Mouse (Mus musculus) mouse embryonic stem cell (cell line): Measurements from ENCODE around the gene Pole4.

Source experiments
- in situ Hi-C, 2 experiments: fragments of 300-500 bp; cut with MboI; formaldehyde crosslinking; loops; 1 replicate in 1 of 2; 3 replicates in 1 of 2; pipeline ENCODE4 v1.14.3; 2019 to 2020; ENCODE audit warnings: low sequenced_read_pairs in 2 of 2, low pct_unique_long_range_greater_than_20kb in 1 of 2, mixed read lengths in 1 of 2; ENCODE audit not compliant: unreplicated experiment in 1 of 2

The Pole4 gene

DNA sequence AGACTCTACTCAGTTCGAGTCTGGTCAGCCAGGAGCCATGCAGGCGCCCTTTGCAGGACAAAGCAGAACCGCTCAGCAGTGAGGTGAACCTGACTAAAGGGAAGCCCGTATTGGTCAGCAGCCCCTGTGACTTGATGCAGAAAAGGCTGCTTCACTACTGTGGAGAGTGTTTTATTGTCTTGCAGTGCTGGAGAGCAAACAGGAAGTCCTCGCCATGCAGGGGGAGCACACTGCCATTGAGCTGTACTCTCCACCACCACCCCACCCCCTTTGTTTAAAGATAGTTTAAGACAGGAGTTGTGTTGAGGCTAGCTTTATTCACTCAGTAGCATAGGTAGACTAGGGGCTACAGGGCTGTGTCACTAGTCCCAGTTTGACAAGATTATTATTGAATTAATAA, at the start of gene Pole4:
Pole4 (minus strand) TSS at position 145 of the 400 bp plus-strand sequence.
- in situ Hi-C loops, result no loop called here

DNA sequence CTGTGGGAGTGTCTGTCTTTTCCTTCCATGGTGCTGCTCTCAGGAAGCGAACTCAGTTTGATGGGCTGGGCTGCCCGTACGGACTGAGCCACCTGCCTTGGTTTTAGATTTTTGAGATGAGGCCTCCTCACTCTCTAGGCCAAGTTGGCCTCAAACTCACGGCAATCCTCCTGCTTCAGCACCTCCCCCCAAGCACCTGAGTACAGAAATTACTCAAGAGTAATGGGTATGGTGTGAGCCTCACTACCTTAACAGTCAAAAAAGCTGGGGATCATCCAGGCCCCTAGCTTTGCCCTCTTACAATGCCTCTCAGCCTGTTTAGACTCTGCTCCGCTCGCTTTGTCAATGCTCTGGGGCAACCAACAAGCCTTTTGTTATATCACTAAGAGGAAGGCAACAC, 49.6 kb upstream of the Pole4 start:
- in situ Hi-C loops, result no loop called here

DNA sequence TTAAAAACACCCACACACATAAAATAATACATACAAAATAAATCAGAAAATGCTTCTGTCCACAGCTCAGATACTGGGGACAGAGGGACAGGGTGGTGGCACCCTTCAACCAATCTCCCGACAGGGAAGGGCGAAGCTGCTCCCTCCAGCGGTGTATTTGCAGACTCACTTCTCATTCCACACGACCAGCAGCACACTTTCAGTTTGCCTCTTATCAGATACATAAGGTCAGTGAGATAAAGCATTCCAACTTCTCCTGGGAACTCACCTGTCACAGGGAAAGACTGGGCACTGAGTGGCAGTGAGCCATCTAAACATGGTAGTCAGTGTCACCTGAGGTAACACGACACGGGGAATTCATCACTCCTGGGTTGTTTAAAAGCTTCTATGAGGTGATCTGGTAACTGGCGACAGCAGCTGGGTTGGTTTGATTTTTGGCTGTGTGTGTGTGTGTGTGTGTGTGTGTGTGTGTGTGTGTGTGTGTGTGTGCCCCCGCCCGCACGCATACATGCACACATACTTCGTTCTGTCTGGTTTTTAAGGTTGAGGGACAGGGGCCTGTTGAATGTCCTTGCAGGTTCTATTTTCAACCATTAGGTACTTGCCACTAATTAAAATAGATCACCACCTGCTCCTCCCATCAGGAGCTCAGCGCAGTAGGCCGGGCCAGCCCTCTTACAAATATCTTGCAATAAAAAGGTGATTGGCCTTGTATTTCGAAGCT, 48.6 kb upstream of the Pole4 start:
- in situ Hi-C loops, result no loop called here

DNA sequence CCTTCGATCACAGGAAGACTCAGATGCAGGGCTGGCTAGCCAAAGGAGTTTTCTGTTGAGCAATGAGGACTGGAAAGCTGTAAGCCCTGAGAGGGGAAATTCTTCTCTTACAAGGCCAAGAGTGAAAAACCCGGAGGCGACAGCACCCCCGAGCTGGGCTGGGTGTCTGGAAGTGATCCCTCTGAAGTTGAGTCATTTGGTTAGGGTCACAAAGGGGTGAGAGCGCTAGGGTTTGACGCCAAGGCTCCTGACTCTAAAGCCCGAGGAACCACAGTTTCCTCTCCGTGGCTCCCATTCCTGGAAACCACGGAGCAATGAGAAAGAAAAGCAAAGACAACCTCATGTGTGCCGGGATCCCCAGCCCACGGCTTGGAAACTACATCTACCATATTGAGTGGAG, 47.9 kb upstream of the Pole4 start:
- in situ Hi-C loops, result no loop called here

DNA sequence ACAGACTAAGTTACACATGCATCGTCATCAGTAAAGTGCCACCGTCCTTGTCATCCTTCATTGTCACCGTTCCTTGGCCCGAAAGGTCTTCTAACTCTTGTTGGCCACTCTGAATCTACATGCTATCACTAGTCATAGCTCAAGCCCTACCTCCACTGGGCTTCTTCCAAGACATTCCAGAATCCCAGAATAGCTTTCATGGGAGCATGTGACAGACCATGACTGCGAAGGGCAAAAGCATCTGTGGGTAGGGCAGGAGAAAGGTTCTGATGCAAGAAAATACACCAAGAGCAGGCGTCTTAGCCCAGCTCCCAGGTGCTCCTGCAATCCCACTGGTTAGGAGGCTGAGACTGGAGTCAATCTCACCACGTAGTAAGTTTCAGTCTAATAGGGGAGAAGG, 46.6 kb upstream of the Pole4 start:
- in situ Hi-C loops, result no loop called here

DNA sequence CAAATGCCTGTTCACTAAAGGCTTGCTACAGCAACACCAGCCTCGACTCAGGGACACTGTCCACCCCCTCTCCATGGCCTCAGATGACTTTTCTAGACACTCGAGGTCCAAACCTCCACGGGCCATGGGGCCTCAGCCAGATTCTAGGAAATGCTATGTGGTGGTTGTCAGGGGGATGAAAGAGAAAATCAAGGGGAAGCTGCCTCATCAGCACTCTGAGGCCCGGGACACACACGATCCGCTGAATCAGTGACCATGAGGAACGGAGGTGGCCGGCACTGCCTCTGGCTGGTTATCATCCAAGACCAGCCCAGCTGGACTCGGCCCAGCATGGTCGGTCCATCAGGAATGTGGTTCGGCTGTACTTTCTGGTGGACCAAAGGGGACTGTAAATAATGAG, 45.9 kb upstream of the Pole4 start:
- in situ Hi-C loops, result no loop called here

DNA sequence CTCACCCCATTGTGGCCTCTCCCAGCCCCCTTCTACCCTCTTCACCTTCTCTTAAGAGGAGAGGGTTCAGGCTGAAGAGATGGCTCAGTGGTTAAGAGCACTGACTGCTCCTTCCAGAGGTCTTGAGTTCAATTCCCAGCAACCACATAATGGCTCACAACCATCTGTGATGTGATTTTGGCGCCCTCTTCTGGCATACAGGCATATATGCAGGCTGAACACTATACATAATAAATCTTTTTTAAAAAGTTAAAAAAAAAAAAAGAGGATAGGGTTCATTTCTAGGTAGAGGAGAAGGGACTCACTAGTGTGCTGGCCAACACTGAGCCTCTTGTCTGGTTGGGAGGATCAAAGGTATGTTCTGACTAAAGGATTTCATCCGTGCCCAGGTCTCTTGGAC, 44.9 kb upstream of the Pole4 start:
- in situ Hi-C loops, result no loop called here

DNA sequence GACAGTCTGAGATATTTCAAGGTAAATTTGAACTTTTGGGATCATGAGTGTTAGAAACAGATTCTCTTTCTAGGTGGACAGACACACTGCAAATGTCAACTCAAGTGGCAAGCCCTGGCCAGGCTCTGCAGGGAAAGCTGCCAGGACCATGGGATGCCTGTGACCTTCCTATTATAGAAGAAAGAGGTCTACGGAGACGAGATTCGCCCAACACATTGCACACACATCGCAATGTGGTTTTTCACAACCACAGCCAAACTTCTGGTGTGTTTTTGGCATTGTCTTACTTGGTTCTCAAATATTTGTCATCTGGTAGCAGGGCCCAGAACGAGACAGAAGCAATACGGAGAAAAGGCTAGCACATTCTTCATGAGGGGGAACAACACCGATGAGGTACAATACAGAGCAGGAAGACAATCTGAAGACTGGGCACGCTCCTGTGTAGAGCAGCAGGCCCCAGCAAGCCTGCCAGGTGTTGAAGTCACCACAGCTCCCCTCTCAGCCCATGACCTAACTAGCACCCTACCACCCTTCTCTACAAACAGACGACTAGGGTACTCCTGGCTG, 43.0 kb upstream of the Pole4 start:
- in situ Hi-C loops, result no loop called here

DNA sequence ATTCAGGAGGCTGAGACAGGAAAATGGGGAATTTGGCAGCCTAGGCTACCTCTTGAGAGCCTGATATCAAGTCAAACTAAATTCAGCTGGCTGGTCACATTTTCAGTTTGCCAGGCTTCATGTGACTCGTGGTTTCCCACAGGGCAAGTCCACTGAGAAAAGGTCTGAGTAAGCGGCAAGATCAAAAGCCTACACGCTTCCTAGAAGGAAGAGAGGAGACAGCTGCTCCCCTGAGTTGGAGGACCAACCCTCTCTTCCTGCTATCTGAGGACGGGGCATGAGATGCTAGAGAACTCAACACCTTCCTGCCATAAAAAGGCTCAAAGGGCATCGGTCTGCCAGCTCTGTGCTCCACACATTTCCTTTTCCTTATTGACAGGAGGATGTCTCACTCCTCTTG, 41.9 kb upstream of the Pole4 start:
- in situ Hi-C loops, result no loop called here

DNA sequence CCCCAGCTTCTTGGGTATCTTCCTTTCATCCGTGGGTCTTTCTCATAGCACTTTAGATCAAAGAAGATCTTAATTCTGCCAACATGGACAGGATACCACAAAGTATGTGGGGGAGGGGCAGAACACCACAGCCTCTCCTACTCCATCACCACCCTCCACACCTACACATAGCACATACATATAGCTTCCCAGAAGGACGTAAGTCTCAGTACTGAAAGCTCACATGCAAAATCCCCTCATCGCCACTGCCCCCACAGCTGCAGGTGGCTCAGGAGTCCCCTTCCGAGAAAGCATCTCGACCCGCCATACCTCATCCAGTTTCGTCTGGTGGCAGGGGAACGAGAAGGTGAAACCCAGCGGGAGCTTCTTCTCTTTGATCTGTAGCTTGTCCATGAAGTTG, 39.4 kb upstream of the Pole4 start:
- in situ Hi-C loops, result no loop called here

DNA sequence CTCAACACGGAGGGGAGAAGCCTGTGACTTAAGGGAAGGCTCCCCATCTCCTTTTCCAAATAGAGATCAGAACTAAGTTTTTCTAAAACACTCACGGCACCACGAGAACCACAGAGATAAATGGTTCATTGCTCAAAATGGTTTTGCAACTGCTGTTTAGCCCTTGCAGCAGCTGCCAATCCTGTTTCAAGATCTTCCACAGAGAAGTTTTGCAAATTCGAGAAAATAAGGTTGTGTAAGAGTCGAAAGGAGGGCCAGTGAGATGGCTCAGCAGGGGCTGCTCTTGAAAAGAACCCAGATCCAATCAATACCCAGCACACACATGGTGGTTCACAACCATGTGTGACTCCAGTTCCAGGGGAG, 36.3 kb upstream of the Pole4 start:
- in situ Hi-C loops, result no loop called here

DNA sequence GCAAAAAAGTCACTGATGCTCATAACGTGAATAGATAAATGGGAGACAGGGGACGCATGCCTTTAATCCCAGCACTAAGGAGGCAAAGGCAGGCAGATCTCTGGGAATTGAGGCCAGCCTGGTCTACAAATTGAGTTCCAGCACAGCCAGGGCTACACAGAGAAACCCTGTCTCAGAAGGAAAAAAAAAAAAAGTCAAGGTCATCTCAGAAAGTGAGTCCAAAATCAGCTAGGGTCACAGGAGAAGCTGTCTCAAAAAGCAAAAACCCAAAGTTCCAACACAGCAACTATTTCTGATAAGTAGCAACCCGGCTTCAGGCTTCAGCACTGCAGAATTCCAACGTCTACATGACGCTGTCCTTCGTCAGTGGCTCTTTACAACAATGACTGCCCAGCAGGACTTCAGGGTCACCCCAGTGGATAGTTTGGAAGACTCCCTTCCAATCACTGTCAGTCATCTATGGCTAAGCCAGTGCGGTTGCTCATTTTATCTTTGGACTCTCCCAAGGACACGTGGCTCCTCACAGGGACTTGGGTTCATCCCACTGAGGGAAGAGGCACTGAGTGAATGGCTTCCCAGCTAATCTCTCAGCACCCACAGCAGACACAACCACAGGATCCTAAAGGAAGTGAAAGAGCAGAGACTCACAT, 35.8 kb upstream of the Pole4 start:
- in situ Hi-C loops, result no loop called here

DNA sequence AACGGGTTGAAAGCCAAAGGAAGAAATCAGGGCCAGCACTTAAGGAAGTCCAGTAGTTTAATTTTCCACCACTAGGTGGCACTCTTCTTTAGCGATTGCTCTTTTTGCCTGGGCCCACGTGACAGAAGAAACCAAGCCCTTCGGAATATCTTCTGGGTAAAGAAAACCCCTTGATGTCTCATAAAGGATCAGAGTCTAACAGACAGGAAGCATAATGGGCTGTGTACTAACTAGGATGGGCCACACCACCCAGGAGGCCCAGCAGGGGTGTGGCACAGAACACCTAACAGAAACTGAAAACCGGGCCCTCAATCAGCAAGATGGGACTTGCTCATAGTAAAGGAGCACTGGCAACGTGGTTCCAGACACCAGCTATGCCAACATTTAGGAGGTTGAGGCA, 35.1 kb upstream of the Pole4 start:
- in situ Hi-C loops, result no loop called here

DNA sequence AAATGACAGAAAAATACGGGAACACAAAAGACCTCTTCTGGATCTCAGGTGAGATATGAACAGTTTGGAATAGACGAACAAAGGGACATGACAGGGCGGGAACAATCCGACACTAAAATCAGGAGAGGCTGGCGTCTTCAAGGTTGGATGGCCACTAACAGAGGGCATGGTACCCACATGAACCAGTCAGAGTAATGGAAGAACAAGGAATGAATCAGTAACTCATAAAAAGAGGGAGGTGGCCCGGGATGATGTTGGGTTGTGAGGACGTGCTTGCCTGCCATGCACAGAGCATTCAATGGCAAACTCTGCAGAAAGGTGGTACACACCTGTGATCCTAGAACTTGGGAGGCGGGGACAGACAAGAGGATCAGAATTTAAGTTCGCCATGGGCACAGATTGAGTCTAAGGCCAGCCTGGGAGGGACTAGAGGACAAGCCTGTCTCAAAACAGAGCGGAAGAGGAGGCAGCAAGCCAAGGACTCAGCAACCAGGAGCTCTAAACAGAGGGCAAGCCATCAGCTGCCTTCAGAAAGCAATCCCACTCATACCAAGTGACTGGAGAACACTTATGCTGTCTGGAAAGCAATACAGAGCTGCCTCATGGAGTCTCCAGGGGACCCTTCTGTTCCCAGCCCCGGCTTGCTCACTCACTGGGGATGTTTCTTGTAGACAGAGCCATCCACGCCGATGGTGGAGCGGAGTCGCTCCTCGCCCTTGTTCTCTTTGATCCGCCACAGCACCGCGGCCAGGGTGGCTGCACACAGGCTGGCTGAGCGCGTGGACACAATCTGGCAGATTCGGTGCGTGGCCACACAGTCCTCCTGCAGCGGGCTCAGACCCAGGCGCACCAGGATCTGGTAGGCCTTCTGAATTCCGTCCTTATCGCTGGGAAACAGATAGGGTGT, 32.7 kb upstream of the Pole4 start:
- in situ Hi-C loops, result loop anchor here in 1 of 2 experiments (10.0 kb wide), 1 partner anchor 147 kb away; no protein-coding TSS in a partner anchor

DNA sequence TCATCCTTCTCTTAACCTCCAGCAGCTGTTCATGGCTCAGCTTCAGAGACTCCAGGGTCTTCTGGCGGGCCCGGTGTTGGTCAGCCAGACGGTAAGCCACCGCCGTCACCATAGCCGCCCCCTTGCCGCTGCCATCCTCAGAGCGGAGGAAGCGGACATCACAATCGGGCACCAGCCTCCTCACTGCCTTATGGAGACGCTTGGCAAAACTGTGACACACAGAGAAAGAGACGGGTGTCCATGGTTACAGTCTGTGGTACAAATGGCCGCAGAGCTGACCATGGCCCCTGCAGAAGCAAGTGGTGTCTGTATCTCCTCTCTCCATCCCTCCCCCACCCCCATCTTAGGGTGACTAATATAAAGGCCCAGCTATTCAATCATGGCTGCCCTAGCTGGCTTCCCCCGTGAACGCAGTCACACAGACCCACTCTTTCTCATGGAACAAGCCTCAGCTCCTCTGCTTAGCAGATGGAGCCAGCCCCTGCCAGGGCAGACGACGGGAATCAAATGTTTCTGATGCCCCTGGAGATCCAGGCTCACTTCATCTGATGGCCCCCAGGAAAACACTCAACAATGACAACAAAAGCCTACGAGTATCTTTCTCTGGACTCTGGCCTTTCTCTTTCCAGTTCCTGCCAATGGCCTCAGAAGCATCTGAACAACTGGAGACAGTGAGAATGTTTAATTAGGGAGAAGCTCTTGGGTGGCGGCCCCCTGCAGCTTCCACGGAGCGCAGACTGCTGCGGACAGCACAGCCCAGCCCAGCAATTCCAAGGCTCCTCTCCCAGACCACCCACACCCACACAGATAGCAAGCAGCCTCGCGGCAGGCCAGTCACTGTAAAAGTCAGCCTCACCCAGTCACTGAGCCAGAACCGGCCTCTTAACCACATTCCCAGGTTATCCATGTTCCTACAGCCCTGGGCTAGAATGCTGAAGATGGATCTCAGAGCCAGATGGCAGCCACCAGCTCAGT, 31.7 kb upstream of the Pole4 start:
- in situ Hi-C loops, result loop anchor here in 1 of 2 experiments (10.0 kb wide), 1 partner anchor 148 kb away; no protein-coding TSS in a partner anchor

DNA sequence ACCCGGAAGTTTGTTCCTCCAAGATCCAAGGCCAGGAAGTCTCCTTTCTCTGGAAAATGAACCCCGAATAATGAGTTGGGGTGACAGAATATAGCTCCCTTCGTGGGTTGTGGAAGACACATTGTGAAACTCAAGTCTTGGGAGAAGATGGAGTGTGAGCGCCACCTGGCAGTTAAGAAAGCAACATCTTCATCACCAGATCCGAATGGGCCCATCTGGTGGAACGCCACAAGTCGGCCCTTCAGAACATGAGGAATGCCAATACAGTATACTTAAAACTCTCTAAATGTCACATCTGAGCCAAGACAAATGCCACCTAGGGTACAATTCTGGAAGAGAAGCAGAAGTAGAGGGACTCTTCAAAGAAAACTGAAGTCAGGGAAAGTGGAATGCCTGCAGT, 30.2 kb upstream of the Pole4 start:
- in situ Hi-C loops, result loop anchor here in 1 of 2 experiments (10.0 kb wide), 1 partner anchor 149 kb away; no protein-coding TSS in a partner anchor

DNA sequence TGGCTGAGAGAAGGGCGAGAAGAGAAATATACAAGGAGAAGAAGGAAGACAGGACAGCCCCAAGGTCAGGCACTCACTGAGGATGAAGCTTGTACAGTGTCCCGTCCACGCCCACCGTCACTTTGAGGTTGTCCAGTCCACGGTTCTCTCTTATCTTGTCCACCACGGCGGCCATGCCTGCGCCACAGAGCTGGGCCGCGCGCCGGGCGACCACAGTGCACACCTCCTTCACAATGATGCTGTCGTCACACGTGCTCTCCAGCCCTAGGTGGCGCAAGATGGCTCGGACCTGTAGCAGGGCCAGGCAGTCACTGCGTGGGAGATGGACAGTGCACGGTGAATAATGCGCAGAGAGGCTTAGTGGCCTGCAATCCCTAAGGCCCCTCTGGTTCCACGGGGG, 23.5 kb upstream of the Pole4 start:
- in situ Hi-C loops, result no loop called here

DNA sequence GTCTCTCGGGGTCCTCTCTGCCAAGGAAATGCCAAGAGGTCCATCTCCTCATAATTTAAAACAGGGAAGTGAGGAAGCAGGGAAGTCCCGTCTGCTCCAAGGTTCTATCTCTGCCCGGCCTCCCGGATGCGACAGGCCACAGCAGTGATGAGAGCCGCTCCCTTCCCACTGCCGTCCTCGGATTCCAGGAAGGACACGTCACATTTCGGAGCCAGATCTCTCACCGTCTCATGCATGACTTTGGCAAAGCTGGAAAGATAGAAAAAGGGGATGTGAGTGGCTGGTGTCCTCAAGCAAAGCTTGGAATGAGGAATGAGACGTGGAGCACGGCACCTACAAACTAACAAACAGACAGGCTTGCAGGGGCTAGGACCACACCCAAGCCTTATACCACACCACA, 22.0 kb upstream of the Pole4 start:
- in situ Hi-C loops, result no loop called here
